Mouse (Mus musculus) heart, adult 2 months (tissue): ENCODE measurements around the gene Rora.

Source experiments
- CTCF ChIP-seq: fragments of 200-600 bp; IDR thresholded peaks from 2 replicates; pipeline ENCODE4 v1.8.1; 2022; ENCODE audit warnings: antibody characterized with exemption, mild to moderate bottlenecking, moderate library complexity
- EP300 ChIP-seq: fragments of 200-500 bp; IDR thresholded peaks from 2 replicates; pipeline ENCODE4 v1.6.1; 2011; ENCODE audit warnings: low read depth, low read length, control low read depth; ENCODE audit not compliant: insufficient read depth
- POLR2A ChIP-seq: fragments of 200-500 bp; IDR thresholded peaks from 2 replicates; pipeline ENCODE4 v1.6.1; 2011; ENCODE audit warnings: mild to moderate bottlenecking, low read depth, low read length, control low read depth; ENCODE audit not compliant: insufficient read depth

DNA sequence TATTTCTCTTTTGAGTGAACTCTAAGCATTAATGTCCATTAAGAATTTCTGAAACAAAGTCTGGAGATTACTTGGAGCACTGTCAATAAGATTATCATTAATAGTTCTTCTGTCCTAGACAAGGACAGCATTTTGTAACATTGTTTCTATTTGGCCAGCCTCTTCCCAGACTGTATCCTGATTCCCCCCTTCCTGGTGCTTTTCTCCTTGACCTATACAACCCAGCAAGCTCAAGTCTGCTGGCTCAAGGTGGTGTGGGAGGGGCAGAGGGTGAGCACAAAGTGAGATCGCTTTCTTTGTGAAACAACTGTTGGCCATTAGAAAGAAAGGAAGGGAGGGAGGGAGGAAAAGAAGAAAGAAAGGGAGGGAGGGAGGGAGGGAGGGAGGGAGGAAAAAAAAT, 537.1 kb downstream of the Rora start:
- TF ChIP-seq CTCF (no peak), POLR2A (no peak), EP300 (no peak)
